Mouse (Mus musculus) skeletal muscle tissue, adult 2 months (tissue): Measurements from ENCODE around the gene Zfpl1.
"Not testable (repeated sequence)": the region's sequence is repeated elsewhere in the genome, so short reads cannot be mapped to it uniquely, and the experiment has no call there.

Source experiments
- DNase-seq: peaks from one replicate; pipeline ENCODE4 v3.0.0-alpha.2; 2012; ENCODE audit warnings: low read depth, low spot score

Gene Zfpl1

DNA sequence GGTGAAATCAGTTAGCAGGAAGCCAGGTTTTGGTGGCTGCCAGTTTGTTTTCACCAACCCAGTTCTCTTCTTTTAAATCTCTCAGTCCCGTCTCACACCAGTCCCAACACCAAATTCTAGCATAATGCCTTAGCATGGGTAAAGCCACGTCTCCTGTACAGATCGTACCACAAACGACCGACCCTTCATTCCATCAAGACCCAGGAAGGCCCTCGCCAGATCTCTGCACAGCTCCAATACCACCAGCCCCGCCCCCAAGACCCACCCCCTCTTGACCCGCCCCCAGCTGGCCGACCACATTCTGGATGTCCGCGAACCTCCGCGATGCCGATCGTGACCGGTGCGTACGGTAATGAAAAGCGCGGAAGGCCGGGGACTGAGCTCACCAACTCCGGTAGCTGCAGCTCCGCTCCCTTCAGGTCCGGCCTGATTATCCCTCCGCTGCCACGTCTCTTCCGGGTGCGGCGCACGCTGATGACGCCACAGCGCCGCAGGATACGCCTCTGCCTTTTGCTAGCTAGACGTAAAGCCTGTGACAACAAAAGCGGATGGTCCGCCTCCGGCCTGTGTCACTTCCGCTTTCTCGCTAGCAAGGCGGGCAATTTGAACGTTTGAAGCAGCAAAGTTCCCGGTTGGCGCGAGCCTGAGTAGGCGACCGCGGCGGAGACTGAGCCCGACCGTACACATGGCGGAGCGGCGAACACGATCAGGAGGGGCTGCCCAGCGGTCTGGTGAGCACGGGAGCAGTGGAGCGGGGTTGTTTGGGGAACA lies at the start of gene Zfpl1, which contains the start of gene Cdca5:
TSS of gene Zfpl1 (minus strand) at position 479 of the 771 bp plus-strand sequence.
TSS of gene Cdca5 (plus strand) at position 506 of the 771 bp plus-strand sequence.
- DNase-seq, result peak; percentile 98

- DNase-seq, result not testable (repeated sequence)
These were observed 48.4 kb upstream of the Zfpl1 start for GRCm38 (mm10) chr19:6133197-6133596.

DNA sequence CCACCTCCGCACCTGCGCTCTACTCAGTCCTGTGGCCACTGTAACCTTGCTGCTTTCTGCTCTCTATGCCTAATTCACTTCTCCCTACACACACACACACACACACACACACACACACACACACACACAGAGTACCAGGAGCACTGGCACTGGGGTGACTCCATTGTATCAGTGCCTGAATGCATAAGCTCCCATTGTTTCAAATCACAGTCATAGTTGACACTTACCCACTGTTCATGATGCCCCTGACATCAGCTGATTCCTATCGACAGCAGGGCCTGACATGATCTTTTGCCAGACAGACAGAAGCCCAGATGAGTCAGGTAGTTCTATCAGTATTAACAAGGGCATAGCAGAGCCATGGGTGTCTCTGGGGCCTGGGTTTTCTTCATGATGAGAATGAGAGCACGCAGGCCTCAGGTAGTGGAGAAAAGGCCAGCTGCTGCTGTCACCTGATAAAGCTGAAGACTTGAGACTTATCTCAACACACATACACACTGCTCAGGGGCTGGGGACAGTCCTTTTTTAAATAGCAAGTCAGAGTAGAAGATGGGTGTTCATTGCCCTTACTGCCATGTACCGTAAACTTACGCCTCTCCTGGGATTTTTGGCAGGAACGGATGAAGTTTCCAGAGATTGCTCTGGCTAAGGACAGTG lies 47.5 kb upstream of the Zfpl1 start:
- DNase-seq, result no peak

GRCm38 (mm10) chr19:6130414-6131128 lies 45.8 kb upstream of the Zfpl1 start:
- DNase-seq, result not testable (repeated sequence)

DNA sequence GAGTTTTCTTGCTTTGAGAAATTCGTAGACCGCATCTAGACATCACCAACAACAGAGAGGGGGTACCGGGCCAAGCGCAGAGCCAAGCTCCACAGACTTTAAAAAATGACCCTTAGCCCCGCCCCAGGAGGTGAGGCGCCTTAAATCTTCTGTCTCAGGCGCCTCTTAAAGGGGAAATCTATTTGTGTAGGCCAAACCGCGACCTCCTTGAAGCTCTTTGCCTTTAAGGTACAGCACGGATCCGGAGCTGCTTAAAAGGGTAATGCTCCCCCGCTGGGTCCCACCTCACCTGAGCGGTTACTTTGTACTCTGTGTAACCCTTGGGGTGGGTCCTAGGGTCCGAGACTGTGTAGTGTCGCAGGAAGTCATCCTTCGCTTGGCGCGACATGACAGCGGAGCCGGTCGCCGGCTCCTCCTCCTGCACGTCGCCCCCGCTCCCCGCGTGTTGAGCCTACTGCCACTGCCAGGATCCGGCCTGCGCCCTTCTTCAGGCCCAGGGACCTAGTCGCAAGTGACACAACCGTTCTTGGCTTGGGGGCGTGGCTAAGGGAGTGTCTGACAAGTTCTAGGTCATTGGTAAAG lies 43.1 kb upstream of the Zfpl1 start, which contains the start of gene Snx15:
TSS of gene Snx15 (minus strand) at position 545 of the 582 bp plus-strand sequence.
- peak; percentile 94 for DNase-seq

GRCm38 (mm10) chr19:6126789-6127580 lies 42.2 kb upstream of the Zfpl1 start:
- DNase-seq, result no peak

DNA sequence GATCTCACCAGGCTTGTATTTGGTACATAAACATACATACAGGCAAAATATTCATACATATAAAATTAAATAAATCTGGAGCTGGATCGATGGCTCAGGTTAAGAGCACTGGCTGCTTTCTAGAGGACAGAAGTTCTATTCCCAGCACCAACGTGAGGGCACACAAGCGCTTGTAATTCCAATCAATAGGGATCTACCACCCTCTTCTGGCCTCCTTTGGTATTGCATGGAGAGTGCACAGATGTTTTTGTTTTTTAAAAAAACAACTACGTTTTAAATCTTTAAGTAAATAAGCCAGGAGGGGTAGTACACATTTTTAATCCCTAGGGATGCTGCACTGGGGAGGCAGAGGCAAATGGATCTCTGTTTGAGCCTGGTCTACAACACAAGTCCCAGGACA lies 41.5 kb upstream of the Zfpl1 start:
- peak; percentile 32 for DNase-seq

GRCm38 (mm10) chr19:6124898-6125297 lies 40.1 kb upstream of the Zfpl1 start:
- DNase-seq, result no peak

- DNase-seq, result no peak
These were observed 38.6 kb upstream of the Zfpl1 start for GRCm38 (mm10) chr19:6123330-6123729.

GRCm38 (mm10) chr19:6121761-6122160 lies 37.0 kb upstream of the Zfpl1 start:
- no peak for DNase-seq

DNA sequence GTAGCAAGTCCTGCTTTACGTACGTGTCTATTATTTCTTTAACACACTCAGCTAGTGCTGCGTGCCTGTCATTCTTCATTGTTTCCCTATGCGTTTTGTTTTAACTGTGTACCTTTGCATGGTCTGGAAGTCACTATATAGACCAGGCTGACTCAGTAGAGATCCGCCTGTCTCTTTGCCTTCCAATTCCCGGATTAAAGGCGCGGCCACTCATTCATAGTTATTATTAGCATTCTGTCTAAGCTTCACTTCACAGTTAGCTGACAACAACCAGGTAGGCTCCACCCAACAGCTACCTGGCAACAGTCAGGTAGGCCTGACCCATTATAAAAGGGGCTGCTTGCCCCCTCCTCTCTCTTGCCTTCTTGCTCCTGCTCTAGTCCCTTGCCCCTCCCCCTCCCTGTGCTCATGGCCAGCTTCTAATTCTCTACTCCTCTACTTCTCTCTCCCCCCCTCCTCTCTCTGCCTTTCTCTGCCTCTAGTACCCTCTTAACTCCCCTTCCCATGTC lies 34.0 kb upstream of the Zfpl1 start:
- DNase-seq, result no peak

- DNase-seq, result peak; percentile 80
These were observed 33.4 kb upstream of the Zfpl1 start, which contains the start of gene Sac3d1 for GRCm38 (mm10) chr19:6117986-6118676. Gene Sac3d1 (minus strand): TSS chr19:6118650.

DNA sequence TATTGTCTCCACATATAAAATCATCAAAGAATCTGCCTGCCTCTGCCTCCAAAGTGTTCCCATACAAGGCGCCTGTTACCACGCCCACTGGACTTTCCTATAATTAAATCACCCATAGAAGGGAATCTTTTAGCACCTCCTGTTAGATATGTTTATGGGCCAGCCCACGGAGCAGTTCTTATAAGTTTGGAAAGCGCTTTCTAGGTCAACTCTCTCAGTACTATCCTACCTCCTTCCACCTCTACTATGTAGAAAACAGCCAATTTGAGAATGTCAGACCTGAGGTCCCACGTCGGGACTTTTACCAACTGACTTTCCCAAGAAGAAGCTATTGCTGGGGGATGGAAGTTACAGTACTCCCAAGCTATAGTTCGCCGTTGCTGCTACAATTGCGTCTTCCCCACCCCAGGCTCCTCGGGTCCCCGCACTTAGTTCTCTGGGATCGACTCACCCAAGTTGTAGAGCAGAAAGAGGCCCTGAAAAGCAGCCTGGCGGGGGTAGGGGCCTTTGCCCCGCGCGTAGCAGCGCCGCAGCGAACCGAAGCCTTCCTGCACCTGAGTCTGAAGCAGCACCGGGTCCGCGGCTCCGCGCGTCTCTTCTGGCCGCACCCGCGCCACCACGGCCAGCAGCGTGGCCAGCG lies 32.7 kb upstream of the Zfpl1 start:
- no peak for DNase-seq

DNA sequence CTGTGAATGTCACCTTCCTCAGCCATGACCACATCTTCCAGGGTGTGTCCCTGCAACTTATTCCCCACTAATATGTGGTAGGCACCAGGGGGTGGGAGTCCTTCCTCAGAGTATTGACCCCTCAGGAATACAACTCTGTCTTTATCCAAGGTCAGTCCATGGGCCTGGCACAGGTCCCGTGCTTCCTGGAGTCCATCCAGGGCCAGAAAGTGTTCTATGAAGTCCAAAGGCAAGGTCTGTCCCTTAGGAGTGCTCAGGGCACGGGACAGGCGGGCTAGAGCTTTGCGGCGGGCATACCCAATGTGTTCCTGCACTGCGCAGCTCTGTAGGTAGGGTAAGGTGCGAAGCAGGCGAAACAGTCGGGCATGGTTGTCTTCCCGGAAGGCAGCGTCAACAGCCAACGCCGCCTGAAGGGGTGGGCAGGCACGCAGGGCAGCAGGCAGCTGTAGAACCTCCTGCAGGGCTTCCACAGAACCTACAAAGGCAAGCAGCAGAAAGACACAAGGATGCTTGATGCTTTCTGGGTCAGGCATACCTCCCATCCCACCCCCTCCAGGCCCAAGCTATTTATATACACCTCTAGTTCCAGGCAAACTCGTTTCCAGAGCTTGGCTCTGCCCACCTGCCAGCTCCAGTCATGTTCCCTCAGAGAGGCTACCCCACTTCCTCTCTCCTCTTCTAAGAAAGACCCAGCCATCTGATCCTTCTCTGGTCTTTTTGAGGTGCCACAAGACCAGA lies 31.5 kb upstream of the Zfpl1 start:
- no peak for DNase-seq

GRCm38 (mm10) chr19:6113116-6113515 lies 28.4 kb upstream of the Zfpl1 start:
- no peak for DNase-seq

- no peak for DNase-seq
These were observed 20.8 kb upstream of the Zfpl1 start, which contains the start of gene Naaladl1 for GRCm38 (mm10) chr19:6105586-6105985. Gene Naaladl1 (plus strand): TSS chr19:6105782.

GRCm38 (mm10) chr19:6104476-6104875 lies 19.7 kb upstream of the Zfpl1 start:
- DNase-seq, result no peak

GRCm38 (mm10) chr19:6102169-6102853 lies 17.6 kb upstream of the Zfpl1 start:
- no peak for DNase-seq
